Comparison of ENCODE assay signal across 8 mouse cellular contexts in the genomic region with DNA sequence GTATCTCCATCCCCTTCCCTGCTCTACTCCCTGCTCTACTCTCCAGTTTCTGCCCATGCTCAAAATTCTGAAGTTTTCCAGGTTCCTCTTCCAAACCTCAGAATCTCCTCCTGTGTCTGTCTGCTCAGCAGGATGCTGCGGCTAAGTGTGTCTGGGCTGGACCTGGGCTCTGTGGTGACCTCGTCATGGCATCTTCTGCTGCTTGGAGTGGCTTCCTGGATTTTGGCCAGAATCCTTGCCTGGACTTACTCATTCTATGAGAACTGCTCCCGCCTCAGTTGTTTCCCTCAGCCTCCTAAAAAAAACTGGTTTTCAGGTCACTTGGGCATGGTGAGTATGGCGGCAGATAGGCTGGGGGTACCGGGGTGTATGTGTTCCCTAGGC. TPM values are rescaled to one million over a fixed set of nuclear protein-coding genes. Genes with fewer than 3 reads are reported as not detected.
DNase-seq lines count a peak whose midpoint lies in the region; ATAC-seq lines count a peak whose summit lies in the region.

No protein-coding gene starts in this region.

- no peaks in the 10 kb centered on the region for H3K9me3 ChIP-seq in heart, embryonic 11.5 days (replicated peaks; ENCODE audit: control insufficient read depth, low read length)
- no peaks in the 10 kb centered on the region for H3K9me3 ChIP-seq in limb, embryonic 15.5 days
- H3K9me3 ChIP-seq in stomach, embryonic 14.5 days (ENCODE audit: control insufficient read depth, low read depth, low read length), result no peaks in the 10 kb centered on the region

- peak overlapping the region; percentile 62 for H3K4me2 ChIP-seq in heart, embryonic 11.5 days
- peak overlapping the region; percentile 60 for H3K4me2 ChIP-seq in limb, embryonic 15.5 days
- H3K4me2 ChIP-seq in stomach, embryonic 14.5 days (replicated peaks; ENCODE audit: low read depth, low read length), result peak overlapping the region; percentile 49

- no peaks in the 10 kb centered on the region for H3K36me3 ChIP-seq in heart, embryonic 11.5 days (ENCODE audit: control insufficient read depth, insufficient read depth, low read length)
- 0 out of 2 replicates have a peak, but pooled peaks cover 6% of the 10 kb centered on the region for H3K36me3 ChIP-seq in limb, embryonic 15.5 days
- no peaks in the 10 kb centered on the region for H3K36me3 ChIP-seq in stomach, embryonic 14.5 days (ENCODE audit: control insufficient read depth, insufficient read depth, low read length)

- peak; percentile 91 for DNase-seq in heart, adult 11 months
- no peak for DNase-seq in heart, adult 8-10 months (ENCODE audit: low spot score)
- peak; percentile 40 to 45 for DNase-seq in cerebellum, adult 18-20 months
- DNase-seq in embryo, embryonic 11 days, result no peak
- no peak for DNase-seq in layer of hippocampus, adult 9-10 months (ENCODE audit: low spot score)

- WGBS in heart, embryonic 11.5 days (ENCODE audit: insufficient replicate concordance), result 67% methylated on average over 5 of the region's 5 CpGs
- 54% methylated on average over 5 of the region's 5 CpGs for WGBS in limb, embryonic 15.5 days
- whole genome bisulfite sequencing in stomach, embryonic 14.5 days, result 56% methylated on average over 5 of the region's 5 CpGs

- no peaks in the 10 kb centered on the region for H3K27me3 ChIP-seq in heart, embryonic 11.5 days (ENCODE audit: control insufficient read depth, insufficient read depth, low read length)
- H3K27me3 ChIP-seq in limb, embryonic 15.5 days, result no peaks in the 10 kb centered on the region
- no peaks in the 10 kb centered on the region for H3K27me3 ChIP-seq in stomach, embryonic 14.5 days (ENCODE audit: control insufficient read depth, insufficient read depth, low read length)

- peak overlapping the region; percentile 4; the same call in 1 of the 2 replicates for H3K9ac ChIP-seq in heart, embryonic 11.5 days (ENCODE audit: low read depth, low read length)
- H3K9ac ChIP-seq in limb, embryonic 15.5 days, result peak overlapping the region; percentile 2; the same call in 1 of the 2 replicates
- H3K9ac ChIP-seq in stomach, embryonic 14.5 days (replicated peaks; ENCODE audit: low read depth, low read length), result no peak overlapping the region; the same call in 1 of the 2 replicates

- peak overlapping the region; percentile 41 for H3K4me3 ChIP-seq in heart, embryonic 11.5 days (ENCODE audit: low read depth, low read length)
- peak overlapping the region; percentile 49 for H3K4me3 ChIP-seq in limb, embryonic 15.5 days
- peak overlapping the region; percentile 39 for H3K4me3 ChIP-seq in stomach, embryonic 14.5 days (ENCODE audit: low read depth, low read length)

- ATAC-seq in heart, embryonic 11.5 days (replicated peaks; ENCODE audit: insufficient number of reproducible peaks, low FRiP score, low TSS enrichment), result peak; percentile 10; the same call in 1 of the 2 replicates
- no peak for ATAC-seq in limb, embryonic 15.5 days (ENCODE audit: insufficient number of reproducible peaks, low FRiP score, low TSS enrichment, low read depth)
- ATAC-seq in stomach, embryonic 14.5 days (ENCODE audit: insufficient number of reproducible peaks, insufficient read depth, low FRiP score, low read depth), result no peak

- no peak overlapping the region for H3K27ac ChIP-seq in heart, embryonic 11.5 days (ENCODE audit: low read depth, low read length)
- peak overlapping the region; percentile 39; the same call in 1 of the 2 replicates for H3K27ac ChIP-seq in limb, embryonic 15.5 days
- peak overlapping the region; percentile 3; the same call in 1 of the 2 replicates for H3K27ac ChIP-seq in stomach, embryonic 14.5 days (ENCODE audit: low read length)

- H3K4me1 ChIP-seq in heart, embryonic 11.5 days (ENCODE audit: control insufficient read depth, insufficient read depth, low read length), result no peaks in the 10 kb centered on the region
- H3K4me1 ChIP-seq in limb, embryonic 15.5 days, result peaks cover 7% of the 10 kb centered on the region
- no peaks in the 10 kb centered on the region; the same call in 1 of the 2 replicates for H3K4me1 ChIP-seq in stomach, embryonic 14.5 days (ENCODE audit: control insufficient read depth, insufficient read depth, low read length)

RNA-seq across cellular contexts. Expression of a gene that starts 0.5 kb away (rescaled TPM):
- 1 to 10 TPM; 6.5 to 9.8 (median 7.3) TPM for total RNA-seq in heart, adult 8-10 months (2022)
- 12.6 and 15.9 TPM in 2 replicates for polyA plus RNA-seq in heart, embryonic 11.5 days (2014; fragmentation: Nextera tagmentation; extraction: Ambion mirVana)
- polyA plus RNA-seq in limb, embryonic 15.5 days (2015; fragmentation: Nextera tagmentation; extraction: Ambion mirVana), result 19.7 and 20.9 TPM in 2 replicates
- 19.9 and 21.6 TPM in 2 replicates for polyA plus RNA-seq in stomach, embryonic 14.5 days (2014; fragmentation: Nextera tagmentation; extraction: Ambion mirVana)

RNA-seq across cellular contexts. Expression of a gene that starts 31.0 kb away (rescaled TPM):
- 1 to 10 TPM; 4.8 to 9.0 (median 7.8) TPM for total RNA-seq in heart, adult 8-10 months (2022)
- 4.6 and 5.1 TPM in 2 replicates for polyA plus RNA-seq in heart, embryonic 11.5 days (2014; fragmentation: Nextera tagmentation; extraction: Ambion mirVana)
- polyA plus RNA-seq in limb, embryonic 15.5 days (2015; fragmentation: Nextera tagmentation; extraction: Ambion mirVana), result 12.6 and 12.9 TPM in 2 replicates
- 10.1 and 10.6 TPM in 2 replicates for polyA plus RNA-seq in stomach, embryonic 14.5 days (2014; fragmentation: Nextera tagmentation; extraction: Ambion mirVana)

Comparison
In these comparisons a context has a peak if more than half of its experiments do, and no peak if none do; other contexts are left out.
1. DNase-seq: peak in heart, adult 11 months (single experiment) and cerebellum, adult 18-20 months (2 of 2); none in heart, adult 8-10 months (single experiment), embryo, embryonic 11 days (single experiment) and layer of hippocampus, adult 9-10 months (single experiment).
2. Peak in every context shown above with its lines, with median percentiles within 50 percentile points of each other: H3K4me2 ChIP-seq and H3K4me3 ChIP-seq.